Mouse (Mus musculus): ENCODE data around the gene Mx1.

- TF ChIP-seq CTCF (conservative IDR thresholded peaks at IDR 0.05; ENCODE audit: insufficient read depth, insufficient read length, low read depth, low read length) (no peak), POLR2A (IDR thresholded peaks at IDR 0.05; ENCODE audit: low read depth, low read length) (no peak)
Observed at GRCm38 (mm10) chr16:97474671-97475070, 12.0 kb upstream of the Mx1 start.

Measured in kidney, adult 2 months (tissue).